Mouse (Mus musculus) inflammation-experienced regulatory T-cells, adult 16 weeks (primary cell): ENCODE results near the gene Rimklb. TPM values are rescaled to one million over a fixed set of nuclear protein-coding genes. Genes with fewer than 3 reads are reported as not detected.

Experiments
- polyA plus RNA-seq: library from polyadenylated mRNA; unstranded; fragments of 100-300 nt; shearing (Covaris generic); gene quantifications from one replicate; pipeline ENCODE4 v1.2.1, GENCODE M21; 2017

Gene Rimklb
- polyA plus RNA-seq: 0.06 TPM

GRCm38 (mm10) chr6:122498661-122499060 lies at the start of gene Rimklb:
Gene Rimklb (minus strand): TSS chr6:122498761.

GRCm38 (mm10) chr6:122505545-122505944 lies 7.0 kb upstream of the Rimklb start, which contains the start of gene Mfap5:
Gene Mfap5 (plus strand): TSS chr6:122505845.

Other genes with a start within 250 kb of the Rimklb start
- 145 TPM for gene Klrg1, start 215.9 kb downstream of the Rimklb start, polyA plus RNA-seq
- gene M6pr, start 190.0 kb downstream of the Rimklb start, polyA plus RNA-seq: 335 TPM
- gene Phc1, start 158.2 kb downstream of the Rimklb start, polyA plus RNA-seq: 8.5 TPM
- not detected for gene Mfap5, start 7.1 kb upstream of the Rimklb start, polyA plus RNA-seq
- gene Aicda, start 55.0 kb upstream of the Rimklb start, polyA plus RNA-seq: 0.66 TPM
- 34.3 TPM for gene Apobec1, start 103.7 kb upstream of the Rimklb start, polyA plus RNA-seq
- gene Gdf3, start 111.3 kb upstream of the Rimklb start, polyA plus RNA-seq: not detected
- gene Dppa3, start 127.6 kb upstream of the Rimklb start, polyA plus RNA-seq: not detected
- gene Nanog, start 208.7 kb upstream of the Rimklb start, polyA plus RNA-seq: not detected